In the genomic region with DNA sequence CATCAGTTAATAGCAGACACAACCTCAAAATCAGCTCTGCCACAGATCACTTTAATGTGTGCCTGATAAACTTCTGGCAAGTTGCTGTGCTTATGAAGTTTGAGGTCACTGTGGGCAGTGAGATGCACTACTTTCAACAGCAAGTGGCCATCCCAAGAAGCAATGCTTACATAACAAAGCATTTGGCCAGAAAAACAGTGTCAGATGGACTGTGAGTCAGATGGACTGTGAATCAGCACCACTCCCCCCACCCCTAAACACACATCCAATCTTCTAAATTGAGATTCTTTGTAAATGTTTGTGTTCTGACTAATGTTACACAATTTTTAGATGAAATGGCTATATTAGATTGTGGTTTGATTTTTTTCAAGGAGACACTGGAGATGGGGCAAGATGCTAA, we compare ENCODE assay signal across 21 mouse cellular contexts.
DNase-seq lines count a peak whose midpoint lies in the region; ATAC-seq and TF ChIP-seq lines count a peak whose summit lies in the region.
"Had no signal": no experiment of that assay in that cellular context is flagged by ENCODE, and none has a peak within 500 bp of the region (broad histone marks: within the 10 kb centered on the region; RNA-seq: fewer than 3 reads in every experiment).

No protein-coding gene starts in this region.

- DNase-seq in frontal cortex, postnatal 10 days (ENCODE audit: low spot score in 2 of 2), result no peak
- peak; percentile 85 for DNase-seq in Muller cell, postnatal 12 days (ENCODE audit: inconsistent ontology term)
- DNase-seq in adrenal gland, postnatal 14 days, result peak; percentile 17
- peak; percentile 11 to 47 for DNase-seq in cerebellum, postnatal 25 days
- no peak for DNase-seq in midbrain, postnatal 0 days (ENCODE audit: low spot score)
- DNase-seq in MN1 (ENCODE audit: low spot score), result no peak
- DNase-seq: heart, postnatal 14 days; lung, embryonic 14.5 days; lung, postnatal 4 days; spleen, adult 18-20 months had no signal

- no peak overlapping the region for H3K27ac ChIP-seq in midbrain, postnatal 0 days (ENCODE audit: low read depth, low read length)
- H3K27ac ChIP-seq: hindbrain, embryonic 13.5 days; layer of hippocampus, adult 2 months; limb, embryonic 10.5 days; midbrain, embryonic 10.5 days; stomach, embryonic 15.5 days had no signal

- no peak overlapping the region for H3K4me2 ChIP-seq in midbrain, postnatal 0 days (ENCODE audit: low read depth, low read length, poor library complexity, severe bottlenecking)
- H3K4me2 ChIP-seq: heart, embryonic 11.5 days; hindbrain, embryonic 13.5 days; liver, embryonic 11.5 days; lung, embryonic 14.5 days; stomach, embryonic 15.5 days had no signal

- H3K36me3 ChIP-seq in midbrain, postnatal 0 days (ENCODE audit: insufficient read depth, low read length), result no peaks in the 10 kb centered on the region
- H3K36me3 ChIP-seq: G1E; hindbrain, embryonic 13.5 days; limb, embryonic 10.5 days; midbrain, embryonic 10.5 days; stomach, embryonic 15.5 days had no signal

- no peaks in the 10 kb centered on the region for H3K9me3 ChIP-seq in midbrain, postnatal 0 days (ENCODE audit: low read length)
- H3K9me3 ChIP-seq: G1E; hindbrain, embryonic 13.5 days; limb, embryonic 10.5 days; midbrain, embryonic 10.5 days; stomach, embryonic 15.5 days had no signal

- TF ChIP-seq CTCF in midbrain, postnatal 0 days (IDR thresholded peaks at IDR 0.05), result no peak

- peak; percentile 52 for ATAC-seq in frontal cortex, adult (ENCODE audit: low TSS enrichment)
- ATAC-seq in midbrain, postnatal 0 days (ENCODE audit: low FRiP score), result no peak
- ATAC-seq: CD4-positive, CD25-positive, alpha-beta regulatory T cell, adult 4 months; intestine, embryonic 16.5 days had no signal

- no peaks in the 10 kb centered on the region for H3K4me1 ChIP-seq in midbrain, postnatal 0 days (ENCODE audit: insufficient read depth, low read length)
- H3K4me1 ChIP-seq: hindbrain, embryonic 13.5 days; limb, embryonic 10.5 days; midbrain, embryonic 10.5 days; stomach, embryonic 15.5 days had no signal

- H3K4me3 ChIP-seq in midbrain, postnatal 0 days (ENCODE audit: low read depth, low read length), result no peak overlapping the region
- H3K4me3 ChIP-seq: hindbrain, embryonic 13.5 days; layer of hippocampus, adult 2 months; limb, embryonic 10.5 days; midbrain, embryonic 10.5 days; stomach, embryonic 15.5 days had no signal

- no peaks in the 10 kb centered on the region for H3K27me3 ChIP-seq in midbrain, postnatal 0 days (ENCODE audit: insufficient read depth, low read length)
- H3K27me3 ChIP-seq: hindbrain, embryonic 13.5 days; stomach, embryonic 15.5 days had no signal

- no peak overlapping the region for H3K9ac ChIP-seq in midbrain, postnatal 0 days (replicated peaks; ENCODE audit: low read length, poor library complexity, severe bottlenecking)
- H3K9ac ChIP-seq: hindbrain, embryonic 13.5 days; lung, embryonic 14.5 days; stomach, embryonic 15.5 days had no signal

Comparison
In these comparisons a context has a peak if more than half of its experiments do, and no peak if none do; other contexts are left out.
1. DNase-seq: peak in Muller cell, postnatal 12 days (single experiment), adrenal gland, postnatal 14 days (single experiment) and cerebellum, postnatal 25 days (2 of 2); none in frontal cortex, postnatal 10 days (0 of 2), midbrain, postnatal 0 days (single experiment) and MN1 (single experiment).